Mouse (Mus musculus) forebrain, embryonic 10.5 days (tissue): ENCODE data around the gene Cort. TPM values are rescaled to one million over a fixed set of nuclear protein-coding genes. Genes with fewer than 3 reads are reported as not detected.

Experiments used
- DNase-seq: peaks from one replicate; pipeline ENCODE4 v3.0.0-alpha.2; 2017; ENCODE audit warnings: low spot score; ENCODE audit errors: extremely low spot score
- H3K27ac ChIP-seq: fragments of 300-500 bp; sonication (generic); 2 replicates; pipeline ENCODE4 v1.5.1; 2016; ENCODE audit warnings: mild to moderate bottlenecking
- H3K27me3 ChIP-seq: fragments of 300-500 bp; sonication (generic); 2 replicates; pipeline ENCODE4 v1.6.1; 2016; ENCODE audit warnings: mild to moderate bottlenecking; ENCODE audit not compliant: poor library complexity, severe bottlenecking
- H3K36me3 ChIP-seq: fragments of 300-500 bp; sonication (generic); replicated peaks from 2 replicates; pipeline ENCODE4 v1.6.1; 2016; ENCODE audit warnings: mild to moderate bottlenecking, moderate library complexity
- H3K4me1 ChIP-seq: fragments of 300-500 bp; sonication (generic); 2 replicates; pipeline ENCODE4 v1.6.1; 2016
- H3K4me3 ChIP-seq: fragments of 300-500 bp; sonication (generic); 2 replicates; pipeline ENCODE4 v1.5.1; 2016; ENCODE audit warnings: mild to moderate bottlenecking, moderate library complexity
- H3K9me3 ChIP-seq: fragments of 300-500 bp; sonication (generic); 2 replicates; pipeline ENCODE4 v1.6.1; 2016; ENCODE audit warnings: mild to moderate bottlenecking, moderate library complexity
- WGBS: fragments of 180-500 bp; shearing (Covaris S2); methylation state at CpG from one replicate; pipeline ENCODE4 v1.1.7; 2016; 5-methylcytosine and 5-hydroxymethylcytosine counted together
- polyA plus RNA-seq: library from polyadenylated mRNA; unstranded; fragments of >200 nt; fragmentation: Nextera tagmentation; extraction: Ambion mirVana; gene quantifications from 2 replicates; pipeline ENCODE4 v1.2.1, GENCODE M21; 2016

Gene Cort
- polyA plus RNA-seq, 1 experiment from 2014 or later, result 0.30 TPM

DNA sequence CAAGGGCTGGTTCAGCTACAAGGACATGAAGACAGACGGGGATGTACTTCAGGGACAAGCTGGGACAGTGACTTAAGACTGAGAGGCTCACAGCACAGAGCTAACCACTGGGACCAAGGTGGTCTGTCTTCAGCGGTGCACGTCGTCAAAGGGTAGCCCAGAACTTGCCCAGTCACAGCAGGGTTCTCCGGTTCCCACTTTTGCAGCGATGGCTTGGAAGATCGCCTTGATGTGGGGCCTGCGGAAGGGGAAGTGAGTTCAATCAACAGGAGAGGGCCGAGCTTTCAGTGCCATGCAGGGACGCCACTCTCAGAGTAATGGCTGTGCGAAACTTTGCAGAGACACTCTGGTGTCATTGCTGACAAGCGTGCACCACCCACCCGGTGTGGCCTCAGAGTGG, 33.3 kb upstream of the Cort start:
- H3K36me3 ChIP-seq, result peaks cover 99% of the 10 kb centered on the region
- DNase-seq, result no peak
- no peak overlapping the region for H3K27ac ChIP-seq
- no peaks in the 10 kb centered on the region for H3K27me3 ChIP-seq
- no peak overlapping the region for H3K4me3 ChIP-seq
- 93% methylated on average over 13 of the region's 13 CpGs for WGBS
- H3K9me3 ChIP-seq, result peaks cover 3% of the 10 kb centered on the region; the same call in 1 of the 2 replicates
- peaks cover 9% of the 10 kb centered on the region for H3K4me1 ChIP-seq

DNA sequence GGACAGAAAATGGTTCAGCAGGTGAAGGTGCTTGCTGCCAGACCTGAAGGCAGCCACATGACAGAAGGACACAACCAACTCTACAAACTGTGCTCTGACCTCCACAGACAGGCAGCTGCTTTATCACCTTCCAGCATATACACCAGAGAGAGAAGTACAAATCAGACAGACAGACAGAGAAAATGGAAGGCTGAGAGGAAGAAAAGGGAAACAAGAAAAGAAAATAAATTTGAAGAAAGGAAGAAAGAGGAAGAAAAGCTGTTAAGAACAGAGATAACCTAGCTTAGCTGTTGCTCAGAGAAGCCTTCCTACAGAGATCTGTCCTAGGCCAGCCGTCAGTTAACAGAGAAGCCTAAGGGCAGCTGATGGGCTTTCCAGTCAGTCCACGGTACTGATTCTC, 32.6 kb upstream of the Cort start:
- Histone ChIP-seq H3K27ac (no peak overlapping the region), H3K4me3 (no peak overlapping the region), H3K27me3 (no peaks in the 10 kb centered on the region), H3K36me3 (peaks cover 100% of the 10 kb centered on the region), H3K4me1 (peaks cover 6% of the 10 kb centered on the region; the same call in 1 of the 2 replicates), H3K9me3 (peaks cover 4% of the 10 kb centered on the region; the same call in 1 of the 2 replicates)
- no peak for DNase-seq
- 86% methylated on average over 2 of the region's 2 CpGs for WGBS

DNA sequence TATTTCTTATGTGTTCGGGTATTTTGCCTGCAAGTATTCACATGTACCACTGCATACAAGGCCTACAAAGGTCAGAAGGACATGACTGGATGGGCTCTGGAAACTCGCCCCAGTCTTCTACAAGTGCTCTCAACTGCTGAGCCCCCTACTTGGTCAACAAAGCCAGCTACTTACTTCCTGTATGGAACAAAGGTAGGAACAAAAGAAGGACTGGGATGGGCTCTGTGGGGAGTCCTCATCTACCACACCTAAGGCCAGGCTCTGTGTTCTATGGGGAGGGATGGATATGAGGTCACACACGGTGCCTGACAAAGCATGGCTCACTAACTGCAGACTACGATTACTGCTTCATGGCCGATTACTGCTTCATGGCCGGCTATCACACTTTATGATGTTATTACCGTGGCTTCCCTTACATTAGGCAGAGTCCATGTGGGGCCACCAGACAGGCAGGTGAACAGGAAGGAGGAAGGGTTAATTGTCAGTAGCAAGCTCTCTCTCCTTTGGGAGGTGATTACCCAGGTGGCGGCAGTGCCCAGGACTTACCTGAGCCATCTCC, 30.9 kb upstream of the Cort start:
- WGBS, result 93% methylated on average over 8 of the region's 8 CpGs
- H3K36me3 ChIP-seq, result peaks cover 100% of the 10 kb centered on the region

DNA sequence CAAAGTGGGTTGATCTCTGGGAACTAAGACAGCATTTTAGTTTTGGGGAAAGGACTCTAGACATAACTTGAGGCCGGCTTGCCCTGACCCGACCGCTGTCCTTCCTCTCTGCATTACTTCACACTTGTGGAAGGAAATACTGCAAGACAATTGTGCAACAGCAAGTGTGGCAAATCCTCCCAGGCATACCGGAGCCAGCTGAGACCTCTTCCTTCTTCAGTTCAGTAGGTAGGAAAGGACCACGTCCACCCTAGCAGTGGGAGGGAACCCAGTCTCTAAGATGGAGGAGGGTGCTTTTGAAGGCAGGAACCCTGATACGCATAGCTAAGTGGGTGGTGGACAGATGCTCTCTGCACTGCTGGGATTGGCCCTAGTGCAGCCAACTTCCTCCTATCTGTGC, 29.1 kb upstream of the Cort start:
- Histone ChIP-seq H3K4me3 (no peak overlapping the region), H3K27ac (no peak overlapping the region), H3K4me1 (no peaks in the 10 kb centered on the region), H3K9me3 (peaks cover 4% of the 10 kb centered on the region; the same call in 1 of the 2 replicates), H3K36me3 (peaks cover 100% of the 10 kb centered on the region), H3K27me3 (no peaks in the 10 kb centered on the region)
- WGBS, result 95% methylated on average over 6 of the region's 6 CpGs
- DNase-seq, result no peak

More for the DNA sequence above, 30.9 kb upstream of the Cort start:
- H3K4me1 ChIP-seq, result no peaks in the 10 kb centered on the region
- DNase-seq, result no peak
- H3K9me3 ChIP-seq, result peaks cover 4% of the 10 kb centered on the region; the same call in 1 of the 2 replicates
- no peak overlapping the region for H3K27ac ChIP-seq
- H3K27me3 ChIP-seq, result no peaks in the 10 kb centered on the region
- H3K4me3 ChIP-seq, result no peak overlapping the region

DNA sequence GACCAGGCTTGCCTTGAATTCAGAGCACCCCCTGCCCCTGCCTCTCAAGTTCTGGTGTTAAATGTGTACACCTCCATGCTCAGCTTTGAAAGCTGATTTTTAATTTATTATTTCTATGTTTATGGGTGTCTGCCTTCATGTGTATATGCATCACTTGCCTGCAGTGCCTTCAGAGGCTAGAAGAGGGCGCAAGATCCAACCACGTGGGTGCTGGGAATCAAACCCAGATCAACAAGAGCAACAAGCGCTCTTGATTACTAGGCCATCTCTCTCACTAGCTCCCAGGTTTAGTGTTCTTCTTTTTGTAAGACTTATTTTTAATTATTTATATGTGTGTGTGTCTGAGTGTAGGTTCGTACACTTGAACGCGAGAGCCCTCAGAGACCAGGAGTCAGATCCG, 28.3 kb upstream of the Cort start:
- no peak for DNase-seq
- peaks cover 100% of the 10 kb centered on the region for H3K36me3 ChIP-seq
- no peak overlapping the region for H3K4me3 ChIP-seq
- peaks cover 4% of the 10 kb centered on the region; the same call in 1 of the 2 replicates for H3K4me1 ChIP-seq
- peaks cover 4% of the 10 kb centered on the region; the same call in 1 of the 2 replicates for H3K9me3 ChIP-seq
- no peaks in the 10 kb centered on the region for H3K27me3 ChIP-seq
- no peak overlapping the region for H3K27ac ChIP-seq
- WGBS, result 97% methylated on average over 7 of the region's 7 CpGs

DNA sequence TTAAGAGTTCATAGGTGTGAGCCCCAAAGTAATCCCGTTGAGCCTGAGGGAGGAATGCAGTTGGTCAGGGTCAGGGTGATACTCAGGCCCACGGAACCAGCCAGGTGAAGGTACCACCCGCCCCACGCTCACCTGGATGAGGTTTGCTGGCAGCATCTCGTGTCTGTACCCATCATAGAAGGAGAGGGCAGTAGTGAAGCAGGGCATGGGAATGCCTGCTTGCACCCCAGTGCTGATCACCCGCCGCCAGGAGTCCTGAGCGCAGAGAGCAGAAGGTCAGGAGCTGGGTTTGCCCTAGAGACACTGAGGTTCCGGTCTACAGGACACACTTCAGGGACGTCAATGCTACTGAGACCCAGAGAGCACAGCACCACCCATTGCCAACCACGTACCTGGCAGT, 24.2 kb upstream of the Cort start:
- H3K36me3 ChIP-seq, result peaks cover 68% of the 10 kb centered on the region
- no peak overlapping the region for H3K27ac ChIP-seq
- H3K27me3 ChIP-seq, result no peaks in the 10 kb centered on the region
- peaks cover 4% of the 10 kb centered on the region; the same call in 1 of the 2 replicates for H3K9me3 ChIP-seq
- no peak for DNase-seq
- H3K4me1 ChIP-seq, result peaks cover 19% of the 10 kb centered on the region
- 94% methylated on average over 11 of the region's 11 CpGs for WGBS
- H3K4me3 ChIP-seq, result no peak overlapping the region

DNA sequence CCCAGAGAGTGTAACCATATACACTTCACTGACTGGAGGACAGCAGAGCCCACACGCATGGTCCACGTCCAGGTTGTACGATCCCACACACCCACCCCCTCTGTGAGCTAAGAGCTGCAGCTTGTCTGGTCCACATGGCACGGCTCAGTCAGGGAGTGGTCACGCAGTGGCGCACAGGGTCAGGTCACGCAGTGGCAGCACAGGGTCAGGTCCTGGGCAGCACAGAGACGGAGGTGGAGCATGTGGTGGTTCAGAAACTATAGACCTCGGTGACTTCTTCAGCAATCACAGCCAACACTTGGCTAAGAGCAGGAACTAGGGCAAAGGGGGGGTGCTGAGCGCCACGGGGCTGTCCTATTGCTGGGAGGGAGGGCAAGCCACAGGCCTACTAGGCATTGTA, 23.7 kb upstream of the Cort start:
- 89% methylated on average over 11 of the region's 11 CpGs for WGBS
- Histone ChIP-seq H3K4me1 (peaks cover 19% of the 10 kb centered on the region), H3K4me3 (no peak overlapping the region), H3K27ac (no peak overlapping the region), H3K27me3 (no peaks in the 10 kb centered on the region), H3K36me3 (peaks cover 64% of the 10 kb centered on the region), H3K9me3 (peaks cover 4% of the 10 kb centered on the region; the same call in 1 of the 2 replicates)
- DNase-seq, result no peak

DNA sequence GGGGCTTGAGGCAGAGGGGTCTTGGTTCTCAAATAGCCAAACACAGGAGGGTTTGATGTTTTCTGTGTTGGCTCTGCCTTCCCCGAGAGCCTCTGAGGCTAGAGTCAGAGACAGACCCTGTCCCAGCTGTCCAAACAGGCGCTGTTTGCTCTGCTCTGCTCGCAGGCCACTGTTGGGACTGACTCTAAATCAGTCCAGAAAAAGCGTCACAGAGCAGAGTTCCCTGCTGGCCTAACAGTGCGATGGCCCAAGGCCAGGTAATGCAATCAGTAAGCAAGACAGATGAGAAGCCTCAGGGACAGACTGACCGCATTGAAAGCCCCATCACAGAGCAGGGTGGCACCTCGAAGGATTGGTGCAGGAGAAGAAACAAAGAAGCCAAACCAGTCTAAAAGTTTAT, 23.0 kb upstream of the Cort start:
- no peaks in the 10 kb centered on the region for H3K27me3 ChIP-seq
- no peak for DNase-seq
- no peak overlapping the region for H3K4me3 ChIP-seq
- H3K36me3 ChIP-seq, result peaks cover 57% of the 10 kb centered on the region
- no peak overlapping the region for H3K27ac ChIP-seq
- H3K9me3 ChIP-seq, result no peaks in the 10 kb centered on the region
- H3K4me1 ChIP-seq, result peaks cover 21% of the 10 kb centered on the region
- 84% methylated on average over 7 of the region's 7 CpGs for WGBS

DNA sequence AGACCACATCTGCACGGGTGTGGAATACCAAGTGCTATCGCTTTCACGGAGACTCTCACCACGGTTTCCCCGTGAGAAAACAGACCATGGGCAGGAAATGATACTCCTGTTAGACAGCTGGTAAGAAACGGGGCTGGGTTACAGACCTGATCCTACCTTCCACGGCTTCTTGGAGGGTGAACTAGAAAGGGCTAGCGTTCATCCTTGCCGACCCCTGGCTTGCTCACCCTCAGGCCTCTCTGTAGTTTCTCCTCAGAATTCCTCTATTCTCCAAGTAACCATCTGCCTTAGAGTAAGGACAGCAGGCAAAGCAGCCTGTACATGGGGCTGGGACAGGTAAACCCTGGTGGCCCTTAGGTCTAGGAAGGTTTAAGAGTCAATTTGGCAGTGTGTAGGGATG, 22.6 kb upstream of the Cort start:
- Histone ChIP-seq H3K4me3 (no peak overlapping the region), H3K27ac (no peak overlapping the region), H3K4me1 (peaks cover 22% of the 10 kb centered on the region), H3K27me3 (no peaks in the 10 kb centered on the region), H3K36me3 (peaks cover 53% of the 10 kb centered on the region), H3K9me3 (no peaks in the 10 kb centered on the region)
- DNase-seq, result no peak
- 88% methylated on average over 9 of the region's 9 CpGs for WGBS

DNA sequence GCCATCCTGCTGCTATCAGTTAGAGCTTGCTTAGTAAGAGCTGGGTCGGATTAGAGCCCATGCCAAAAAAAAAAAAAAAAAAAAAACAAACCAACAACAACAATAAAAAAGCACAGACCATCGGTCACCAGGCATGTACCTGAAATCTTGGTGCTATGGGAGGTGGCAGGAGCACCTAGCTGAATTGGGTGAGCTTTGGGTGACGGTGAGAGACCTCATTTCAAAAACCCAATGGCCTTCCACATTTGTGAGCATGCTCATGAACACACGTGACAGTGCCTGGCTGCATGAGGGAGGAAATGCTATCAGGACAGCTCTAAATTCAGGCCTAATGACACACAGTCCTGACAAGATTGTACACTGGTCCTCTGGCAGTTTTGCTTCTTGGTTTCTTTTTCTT, 21.5 kb upstream of the Cort start:
- WGBS, result 74% methylated on average over 4 of the region's 4 CpGs
- H3K27me3 ChIP-seq, result no peaks in the 10 kb centered on the region
- H3K27ac ChIP-seq, result no peak overlapping the region
- no peaks in the 10 kb centered on the region for H3K9me3 ChIP-seq
- peaks cover 42% of the 10 kb centered on the region for H3K36me3 ChIP-seq
- no peak overlapping the region for H3K4me3 ChIP-seq
- no peak for DNase-seq
- peaks cover 22% of the 10 kb centered on the region for H3K4me1 ChIP-seq

DNA sequence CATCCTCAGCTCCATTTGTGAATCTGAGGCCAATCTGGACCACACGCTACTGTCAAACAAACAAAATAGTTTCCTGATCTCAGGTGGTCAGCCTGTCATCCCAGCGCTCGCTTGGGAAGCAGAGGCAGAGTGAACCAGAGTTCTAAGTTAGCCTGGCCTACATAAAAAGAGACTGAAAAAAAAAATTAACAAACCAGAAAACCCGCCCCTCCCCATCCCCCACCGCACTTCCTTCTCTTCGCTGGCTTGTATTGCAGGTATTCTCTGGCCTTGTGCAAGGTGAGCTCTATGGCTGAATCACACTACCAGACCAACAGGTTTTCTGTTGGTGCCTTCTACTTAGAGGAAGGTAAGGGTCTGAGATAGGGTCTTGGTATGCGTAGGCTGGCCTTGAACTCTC, 21.0 kb upstream of the Cort start:
- Histone ChIP-seq H3K27me3 (no peaks in the 10 kb centered on the region), H3K27ac (no peak overlapping the region), H3K9me3 (no peaks in the 10 kb centered on the region), H3K36me3 (peaks cover 36% of the 10 kb centered on the region), H3K4me3 (no peak overlapping the region), H3K4me1 (peaks cover 22% of the 10 kb centered on the region)
- no peak for DNase-seq
- WGBS, result 86% methylated on average over 7 of the region's 7 CpGs

DNA sequence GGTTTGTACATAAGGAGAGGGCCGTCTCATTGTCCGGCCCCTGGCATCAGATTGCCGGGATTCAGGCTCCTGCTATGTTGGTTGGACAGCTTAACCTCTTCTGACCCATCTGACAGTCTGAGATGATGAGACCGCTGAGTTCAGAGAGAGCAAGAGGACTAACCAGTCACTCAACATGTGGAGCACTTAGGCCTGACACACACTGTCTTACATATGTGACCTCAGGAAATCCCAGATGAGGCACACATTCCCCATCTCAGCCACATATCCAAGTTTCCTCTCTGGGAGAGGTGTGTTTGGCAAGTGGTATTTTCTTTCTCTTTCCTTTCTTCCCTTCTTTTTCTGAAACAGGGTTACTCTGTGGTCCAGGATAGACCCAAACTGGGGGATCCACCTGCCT, 18.6 kb upstream of the Cort start:
- no peaks in the 10 kb centered on the region for H3K9me3 ChIP-seq
- no peaks in the 10 kb centered on the region for H3K27me3 ChIP-seq
- H3K36me3 ChIP-seq, result peaks cover 12% of the 10 kb centered on the region
- no peak overlapping the region for H3K4me3 ChIP-seq
- WGBS, result 84% methylated on average over 4 of the region's 4 CpGs
- H3K27ac ChIP-seq, result no peak overlapping the region
- DNase-seq, result no peak
- peaks cover 20% of the 10 kb centered on the region for H3K4me1 ChIP-seq

DNA sequence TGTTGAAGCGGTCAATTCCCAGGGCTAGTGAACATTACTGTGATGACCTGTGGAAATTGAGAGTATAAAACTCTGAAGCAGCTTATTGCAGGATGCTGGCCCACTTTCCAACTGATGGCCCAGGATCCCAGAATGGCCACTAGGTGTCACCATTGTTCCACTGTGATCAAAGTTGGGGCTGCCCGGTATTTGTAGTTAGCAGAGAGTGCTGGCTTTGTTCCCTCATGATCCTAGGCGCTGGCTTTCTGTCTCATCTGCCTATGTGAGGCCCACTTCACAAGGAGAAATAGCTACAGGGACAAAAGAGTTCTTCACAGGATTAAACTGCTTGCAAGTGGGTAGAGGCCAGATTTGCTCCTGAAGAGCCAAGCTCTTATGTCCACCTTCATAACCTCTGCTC, 17.9 kb upstream of the Cort start:
- H3K4me1 ChIP-seq, result peaks cover 18% of the 10 kb centered on the region
- no peak overlapping the region for H3K4me3 ChIP-seq
- H3K27me3 ChIP-seq, result no peaks in the 10 kb centered on the region
- peak; percentile 88 for DNase-seq
- peaks cover 6% of the 10 kb centered on the region for H3K36me3 ChIP-seq
- H3K27ac ChIP-seq, result peak overlapping the region; percentile 80
- 5% methylated on average over 3 of the region's 3 CpGs for WGBS
- no peaks in the 10 kb centered on the region for H3K9me3 ChIP-seq

DNA sequence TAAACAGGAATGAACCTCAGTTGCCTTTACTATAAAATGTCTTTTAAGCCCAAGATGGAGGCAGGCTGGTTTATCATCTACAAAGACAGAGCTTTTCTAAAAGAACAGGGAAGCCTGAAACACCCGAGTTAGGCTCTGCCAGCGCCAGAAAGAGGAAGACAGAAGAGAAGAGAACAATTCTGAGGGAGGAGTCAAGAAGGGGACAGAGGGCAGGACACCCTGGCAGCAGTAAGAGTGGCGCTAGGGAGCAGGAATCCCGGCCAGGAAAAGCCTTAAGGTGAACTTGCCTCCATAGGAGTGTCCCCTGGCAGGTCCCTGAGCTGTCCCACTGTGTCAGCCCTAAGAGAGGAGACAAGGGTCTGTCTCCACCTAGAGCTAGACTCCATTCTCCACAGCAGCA, 17.0 kb upstream of the Cort start:
- 35% methylated on average over 4 of the region's 4 CpGs for WGBS
- Histone ChIP-seq H3K9me3 (no peaks in the 10 kb centered on the region), H3K27ac (no peak overlapping the region), H3K4me1 (peaks cover 18% of the 10 kb centered on the region), H3K36me3 (no peaks in the 10 kb centered on the region), H3K27me3 (no peaks in the 10 kb centered on the region), H3K4me3 (no peak overlapping the region)
- DNase-seq, result no peak
